Mouse (Mus musculus) liver, embryonic 13.5 days (tissue): ENCODE measurements around the gene Usp6nl. TPM values are rescaled to one million over a fixed set of nuclear protein-coding genes. Genes with fewer than 3 reads are reported as not detected.

ENCODE experiments used
- ATAC-seq: fragments of 200-750 bp; cut with Nextera tagmentation; 2 replicates; pipeline ENCODE4 v1.8.0; 2017; ENCODE audit warnings: low read depth, mild to moderate bottlenecking, moderate number of reproducible peaks, moderate library complexity
- DNase-seq: peaks from one replicate; pipeline ENCODE4 v3.0.0; 2022
- H3K27ac ChIP-seq: fragments of 300-500 bp; sonication (generic); 2 replicates; pipeline ENCODE4 v1.5.1; 2015; ENCODE audit warnings: moderate library complexity, mild to moderate bottlenecking, inconsistent platforms
- H3K27me3 ChIP-seq: fragments of 300-500 bp; sonication (generic); 2 replicates; pipeline ENCODE4 v1.6.1; 2015; ENCODE audit warnings: mild to moderate bottlenecking, inconsistent platforms
- H3K36me3 ChIP-seq: fragments of 300-500 bp; sonication (generic); 2 replicates; pipeline ENCODE4 v1.6.1; 2015; ENCODE audit warnings: mild to moderate bottlenecking, inconsistent platforms
- H3K4me1 ChIP-seq: fragments of 300-500 bp; sonication (generic); replicated peaks from 2 replicates; pipeline ENCODE4 v1.6.1; 2015; ENCODE audit warnings: inconsistent platforms
- H3K4me2 ChIP-seq: fragments of 300-500 bp; sonication (generic); 2 replicates; pipeline ENCODE4 v1.6.1; 2015; ENCODE audit warnings: inconsistent platforms, mild to moderate bottlenecking, moderate library complexity
- H3K4me3 ChIP-seq: fragments of 300-500 bp; sonication (generic); replicated peaks from 2 replicates; pipeline ENCODE4 v1.5.1; 2015; ENCODE audit warnings: mild to moderate bottlenecking, inconsistent platforms
- H3K9ac ChIP-seq: fragments of 300-500 bp; sonication (generic); 2 replicates; pipeline ENCODE4 v1.6.1; 2015; ENCODE audit warnings: mild to moderate bottlenecking, inconsistent platforms
- H3K9me3 ChIP-seq: fragments of 300-500 bp; sonication (generic); replicated peaks from 2 replicates; pipeline ENCODE4 v1.6.1; 2016; ENCODE audit warnings: inconsistent platforms
- WGBS: fragments of 180-500 bp; shearing (Covaris S2); methylation state at CpG from one replicate; pipeline ENCODE4 v1.1.7; 2015; ENCODE audit not compliant: insufficient replicate concordance; 5-methylcytosine and 5-hydroxymethylcytosine counted together
- polyA plus RNA-seq: library from polyadenylated mRNA; unstranded; fragments of >200 nt; fragmentation: Nextera tagmentation; extraction: Ambion mirVana; gene quantifications from 2 replicates; pipeline ENCODE4 v1.2.1, GENCODE M21; 2015

The Usp6nl gene
- polyA plus RNA-seq, 1 experiment from 2014 or later, result 3.4 TPM

DNA sequence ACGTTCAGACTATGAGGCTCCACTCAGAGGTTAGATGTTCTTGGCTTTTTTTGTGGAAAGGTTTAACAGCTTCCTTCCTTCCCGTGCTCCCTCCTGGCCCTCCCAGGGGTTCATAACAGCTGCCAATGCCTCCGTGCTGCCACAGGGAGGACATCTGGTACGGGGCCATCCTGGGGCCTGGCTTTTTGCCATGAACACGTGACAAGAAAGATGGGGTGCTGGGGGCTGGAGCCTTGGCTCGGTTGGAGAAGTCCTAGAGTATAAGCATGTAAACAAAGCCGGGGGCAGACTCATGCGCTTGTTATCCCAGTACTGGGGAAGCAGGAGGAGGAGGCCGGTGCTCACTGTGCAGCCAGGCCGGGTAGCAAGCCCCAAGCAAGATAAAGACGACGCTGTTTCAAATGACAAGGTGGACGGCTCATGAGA lies 156.5 kb downstream of the Usp6nl start:
- Histone ChIP-seq H3K4me1 (peaks cover 10% of the 10 kb centered on the region), H3K27ac (no peak overlapping the region), H3K9ac (no peak overlapping the region), H3K4me2 (no peak overlapping the region), H3K27me3 (no peaks in the 10 kb centered on the region), H3K4me3 (no peak overlapping the region), H3K36me3 (no peaks in the 10 kb centered on the region), H3K9me3 (no peaks in the 10 kb centered on the region)
- WGBS, result 38% methylated on average over 13 of the region's 13 CpGs
- ATAC-seq (0 out of 2 replicates have a peak, but pooled peaks have one; percentile 10), DNase-seq (no peak)

- Histone ChIP-seq H3K4me3 (no peak overlapping the region), H3K27ac (no peak overlapping the region), H3K36me3 (no peaks in the 10 kb centered on the region), H3K9ac (no peak overlapping the region), H3K4me1 (peaks cover 10% of the 10 kb centered on the region), H3K4me2 (no peak overlapping the region), H3K9me3 (no peaks in the 10 kb centered on the region), H3K27me3 (no peaks in the 10 kb centered on the region)
- no peak for ATAC-seq
- no peak for DNase-seq
- 58% methylated on average over 5 of the region's 5 CpGs for WGBS
These were observed 157.2 kb downstream of the Usp6nl start for GRCm38 (mm10) chr2:6479620-6480019.

DNA sequence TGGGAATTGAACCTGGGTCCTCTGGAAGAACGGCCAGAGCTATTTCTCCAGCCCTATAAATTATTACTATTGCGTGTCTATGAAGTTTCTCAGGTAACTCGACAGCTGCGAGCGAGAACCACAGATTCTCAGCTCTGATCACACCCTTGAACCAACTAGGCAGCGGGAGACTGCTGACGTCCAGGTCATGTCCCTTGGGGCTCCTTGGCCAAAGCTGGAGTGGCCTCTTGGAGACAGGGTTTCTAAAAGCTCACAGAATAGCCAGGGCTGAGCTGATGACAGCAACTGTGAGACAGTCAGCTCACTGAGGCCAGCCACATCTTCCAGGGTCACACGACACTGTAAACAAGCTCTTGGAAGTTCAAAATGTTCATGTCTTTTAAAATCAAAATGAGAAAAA lies 159.5 kb downstream of the Usp6nl start:
- peaks cover 10% of the 10 kb centered on the region for H3K4me1 ChIP-seq
- H3K27me3 ChIP-seq, result no peaks in the 10 kb centered on the region
- no peak overlapping the region for H3K4me3 ChIP-seq
- no peak overlapping the region for H3K27ac ChIP-seq
- DNase-seq (no peak), ATAC-seq (no peak)
- H3K4me2 ChIP-seq, result no peak overlapping the region
- no peak overlapping the region for H3K9ac ChIP-seq
- H3K9me3 ChIP-seq, result no peaks in the 10 kb centered on the region
- H3K36me3 ChIP-seq, result no peaks in the 10 kb centered on the region
- 67% methylated on average over 8 of the region's 8 CpGs for WGBS

DNA sequence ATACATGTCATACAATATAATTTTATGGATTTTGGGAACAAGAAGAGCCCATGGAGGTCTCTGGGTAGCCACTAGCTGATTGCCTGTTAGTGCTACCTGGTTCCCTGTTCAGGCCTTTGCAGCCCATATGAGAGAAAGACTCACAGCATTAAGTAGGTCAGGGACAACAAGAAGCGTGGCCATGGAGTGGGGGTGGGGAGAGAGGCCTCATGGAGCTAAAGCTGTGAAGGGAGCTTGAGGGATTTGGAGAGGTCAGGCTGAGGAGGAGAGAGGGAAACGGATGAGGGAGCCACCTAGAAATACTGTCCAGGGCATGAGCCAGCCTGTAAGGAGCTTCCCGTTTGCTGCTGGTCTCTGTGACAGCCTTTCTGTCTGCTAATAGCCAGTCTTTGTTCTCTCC lies 159.9 kb downstream of the Usp6nl start:
- H3K4me2 ChIP-seq, result no peak overlapping the region

GRCm38 (mm10) chr2:6483081-6483992 lies 160.9 kb downstream of the Usp6nl start:
- ATAC-seq, result no peak
- Histone ChIP-seq H3K4me3 (no peak overlapping the region), H3K4me2 (no peak overlapping the region), H3K4me1 (peaks cover 10% of the 10 kb centered on the region), H3K27ac (no peak overlapping the region), H3K36me3 (no peaks in the 10 kb centered on the region), H3K9ac (no peak overlapping the region), H3K9me3 (no peaks in the 10 kb centered on the region), H3K27me3 (no peaks in the 10 kb centered on the region)
- no peak for DNase-seq
- WGBS, result 44% methylated on average over 8 of the region's 8 CpGs

More for the DNA sequence above, 159.9 kb downstream of the Usp6nl start:
- no peaks in the 10 kb centered on the region for H3K36me3 ChIP-seq
- H3K9ac ChIP-seq, result no peak overlapping the region
- ATAC-seq (no peak), DNase-seq (no peak)
- 52% methylated on average over 3 of the region's 3 CpGs for WGBS
- no peaks in the 10 kb centered on the region for H3K27me3 ChIP-seq
- H3K4me1 ChIP-seq, result peaks cover 10% of the 10 kb centered on the region
- H3K27ac ChIP-seq, result no peak overlapping the region
- no peaks in the 10 kb centered on the region for H3K9me3 ChIP-seq
- H3K4me3 ChIP-seq, result no peak overlapping the region

GRCm38 (mm10) chr2:6484179-6484578 lies 161.7 kb downstream of the Usp6nl start:
- no peak for DNase-seq
- Histone ChIP-seq H3K27me3 (no peaks in the 10 kb centered on the region), H3K4me3 (no peak overlapping the region), H3K4me1 (peaks cover 2% of the 10 kb centered on the region; the same call in 1 of the 2 replicates), H3K36me3 (no peaks in the 10 kb centered on the region), H3K27ac (no peak overlapping the region), H3K4me2 (no peak overlapping the region), H3K9ac (no peak overlapping the region), H3K9me3 (no peaks in the 10 kb centered on the region)
- no peak for ATAC-seq
- WGBS, result 55% methylated on average over 3 of the region's 3 CpGs

GRCm38 (mm10) chr2:6487566-6488488 lies 165.4 kb downstream of the Usp6nl start:
- DNase-seq (no peak), ATAC-seq (no peak)
- Histone ChIP-seq H3K36me3 (no peaks in the 10 kb centered on the region), H3K4me1 (peaks cover 2% of the 10 kb centered on the region; the same call in 1 of the 2 replicates), H3K9ac (no peak overlapping the region), H3K4me3 (no peak overlapping the region), H3K9me3 (no peaks in the 10 kb centered on the region), H3K27ac (no peak overlapping the region), H3K4me2 (no peak overlapping the region), H3K27me3 (no peaks in the 10 kb centered on the region)
- 64% methylated on average over 10 of the region's 10 CpGs for WGBS

DNA sequence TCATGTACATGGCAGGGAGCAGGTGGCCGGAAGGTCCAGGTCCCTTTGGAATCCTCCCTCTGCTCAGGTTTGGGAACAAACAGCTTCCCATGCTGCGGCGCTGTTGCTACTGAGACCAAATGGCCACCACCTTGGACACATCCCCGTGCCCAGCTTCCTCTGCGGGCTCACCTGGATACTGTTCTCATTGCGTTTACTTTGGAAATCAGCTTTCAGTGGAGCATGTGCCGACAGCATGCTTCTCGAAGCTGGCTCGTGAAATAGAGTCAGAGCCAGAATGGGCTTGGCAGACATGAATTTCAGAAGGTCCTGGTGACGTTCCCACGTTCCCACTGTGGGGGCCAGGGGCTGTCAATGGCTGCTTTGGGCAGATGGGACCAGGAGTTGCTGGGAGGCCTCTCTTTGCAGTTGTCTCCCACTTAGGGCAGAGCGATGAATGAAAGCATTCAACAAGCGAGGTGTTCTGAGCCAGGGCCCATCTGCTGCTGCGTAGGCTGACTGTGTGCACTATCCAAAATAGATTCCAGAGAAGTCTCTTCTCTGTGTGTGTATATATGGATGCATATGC lies 166.1 kb downstream of the Usp6nl start:
- Histone ChIP-seq H3K9me3 (no peaks in the 10 kb centered on the region), H3K27ac (no peak overlapping the region), H3K9ac (no peak overlapping the region), H3K36me3 (no peaks in the 10 kb centered on the region), H3K4me2 (no peak overlapping the region), H3K4me1 (peaks cover 2% of the 10 kb centered on the region; the same call in 1 of the 2 replicates), H3K27me3 (no peaks in the 10 kb centered on the region), H3K4me3 (no peak overlapping the region)
- WGBS, result 76% methylated on average over 14 of the region's 14 CpGs
- no peak for DNase-seq
- ATAC-seq, result no peak

GRCm38 (mm10) chr2:6490076-6490475 lies 167.6 kb downstream of the Usp6nl start:
- H3K9me3 ChIP-seq, result no peaks in the 10 kb centered on the region
- no peak for ATAC-seq
- 76% methylated on average over 6 of the region's 6 CpGs for WGBS

DNA sequence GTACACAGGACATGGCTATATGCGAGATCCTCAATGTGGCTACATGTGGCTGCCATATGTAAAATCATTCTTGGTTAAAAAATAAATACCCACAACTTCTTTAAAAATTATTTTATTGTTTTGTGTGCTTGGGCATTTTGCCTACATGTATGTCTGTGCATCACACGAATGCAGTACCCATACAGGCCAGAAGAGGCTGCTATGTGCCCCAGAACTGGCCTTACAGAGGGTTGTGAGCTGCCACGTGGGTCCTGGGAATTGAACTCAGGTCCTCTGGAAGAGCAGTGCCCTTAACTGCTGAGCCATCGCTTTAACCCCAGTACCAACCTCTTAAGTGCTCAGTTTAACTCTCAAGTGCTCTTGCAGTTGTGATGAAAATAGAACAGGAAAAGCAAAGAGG lies 168.4 kb downstream of the Usp6nl start:
- 57% methylated on average over 4 of the region's 4 CpGs for WGBS
- H3K36me3 ChIP-seq, result no peaks in the 10 kb centered on the region
- no peak overlapping the region for H3K4me2 ChIP-seq
- no peaks in the 10 kb centered on the region for H3K27me3 ChIP-seq
- no peaks in the 10 kb centered on the region for H3K9me3 ChIP-seq
- ATAC-seq (no peak), DNase-seq (no peak)
- no peak overlapping the region for H3K27ac ChIP-seq
- no peaks in the 10 kb centered on the region for H3K4me1 ChIP-seq
- no peak overlapping the region for H3K9ac ChIP-seq
- H3K4me3 ChIP-seq, result no peak overlapping the region

More at GRCm38 (mm10) chr2:6490076-6490475, 167.6 kb downstream of the Usp6nl start:
- Histone ChIP-seq H3K4me3 (no peak overlapping the region), H3K4me1 (no peaks in the 10 kb centered on the region), H3K27ac (no peak overlapping the region), H3K27me3 (no peaks in the 10 kb centered on the region), H3K9ac (no peak overlapping the region), H3K36me3 (no peaks in the 10 kb centered on the region), H3K4me2 (no peak overlapping the region)
- no peak for DNase-seq

- ATAC-seq, result no peak
- Histone ChIP-seq H3K36me3 (no peaks in the 10 kb centered on the region), H3K4me2 (no peak overlapping the region), H3K4me3 (no peak overlapping the region), H3K27me3 (no peaks in the 10 kb centered on the region), H3K27ac (no peak overlapping the region), H3K9me3 (no peaks in the 10 kb centered on the region), H3K9ac (no peak overlapping the region), H3K4me1 (no peaks in the 10 kb centered on the region)
- DNase-seq, result no peak
- WGBS, result 41% methylated on average over 5 of the region's 5 CpGs
These were observed 171.4 kb downstream of the Usp6nl start for GRCm38 (mm10) chr2:6493886-6494285.
